Mouse (Mus musculus): Measurements from ENCODE around the gene Pak4. TPM values are rescaled to one million over a fixed set of nuclear protein-coding genes. Genes with fewer than 3 reads are reported as not detected.

The Pak4 gene
- total RNA-seq, 2 experiments from 2014 or later = 21.4 to 25.2 TPM

DNA sequence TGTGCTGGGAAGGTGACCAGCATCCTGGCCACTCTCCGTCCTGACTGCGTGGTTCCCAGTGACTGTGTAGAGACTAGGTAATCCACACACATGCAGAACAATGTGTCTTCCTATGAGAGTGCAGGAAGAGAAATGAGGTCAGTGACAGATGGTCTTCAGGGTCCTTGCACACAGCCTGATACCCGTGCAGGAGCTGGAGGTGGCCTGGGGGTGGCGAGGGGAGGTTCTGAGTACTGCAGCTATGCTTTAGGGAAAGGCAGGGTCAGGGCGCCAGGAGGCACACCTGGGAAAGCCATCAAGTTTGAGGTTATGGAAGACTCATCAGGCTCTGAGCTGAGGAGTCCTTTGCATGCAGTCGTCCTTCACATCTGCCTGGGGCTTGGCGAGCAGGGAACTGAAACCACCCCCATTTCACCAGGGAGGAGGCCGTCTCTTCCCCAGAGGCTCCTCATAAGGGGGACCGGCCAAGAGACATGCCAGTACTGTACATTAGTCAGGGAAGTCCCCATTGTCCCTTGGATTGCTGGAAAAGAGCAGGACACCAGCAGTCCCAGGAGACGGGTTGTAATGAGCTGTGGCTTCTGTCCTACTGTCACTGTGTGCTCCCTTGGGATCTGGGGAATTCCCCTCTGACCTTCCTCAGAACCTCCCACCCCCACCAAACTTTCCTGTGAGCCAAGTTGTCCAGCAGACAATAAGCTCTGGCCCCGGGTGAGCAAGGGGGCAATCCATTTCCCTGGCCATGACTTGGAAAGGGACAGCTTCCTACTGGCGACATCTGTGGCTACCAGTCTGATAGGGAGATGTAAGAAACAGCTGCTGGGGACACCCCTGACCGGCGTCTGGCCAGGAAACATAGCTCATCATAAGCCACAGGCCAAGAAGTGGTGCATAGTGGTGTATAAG is 4.5 kb downstream of the Pak4 start:
- DNase-seq (ENCODE audit: low spot score in 2 of 2) = no peak

GRCm38 (mm10) chr7:28591862-28592261 is 6.1 kb downstream of the Pak4 start:
- no peak for DNase-seq (ENCODE audit: low spot score in 2 of 2)

DNA sequence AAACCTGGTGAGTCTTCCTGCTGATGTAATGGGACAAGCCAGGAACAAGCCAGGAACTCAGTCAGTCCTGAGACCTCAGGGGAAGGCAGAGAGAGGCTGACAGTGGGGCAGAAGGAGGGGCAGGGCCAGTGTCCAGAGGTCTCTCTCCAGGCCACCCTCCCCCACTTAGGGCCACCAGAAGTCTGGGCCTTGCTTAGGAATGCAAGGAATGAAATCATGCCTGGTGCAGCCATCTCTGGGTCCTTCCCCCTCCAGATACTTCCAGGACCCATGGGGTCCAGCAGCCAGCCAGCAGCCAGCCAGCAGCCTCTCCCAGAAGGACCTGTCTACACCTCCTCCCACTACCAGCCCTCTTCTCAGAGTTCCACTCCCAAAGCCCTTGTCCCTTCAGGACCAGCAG is 10.3 kb downstream of the Pak4 start:
- DNase-seq (ENCODE audit: low spot score in 2 of 2) = no peak

DNA sequence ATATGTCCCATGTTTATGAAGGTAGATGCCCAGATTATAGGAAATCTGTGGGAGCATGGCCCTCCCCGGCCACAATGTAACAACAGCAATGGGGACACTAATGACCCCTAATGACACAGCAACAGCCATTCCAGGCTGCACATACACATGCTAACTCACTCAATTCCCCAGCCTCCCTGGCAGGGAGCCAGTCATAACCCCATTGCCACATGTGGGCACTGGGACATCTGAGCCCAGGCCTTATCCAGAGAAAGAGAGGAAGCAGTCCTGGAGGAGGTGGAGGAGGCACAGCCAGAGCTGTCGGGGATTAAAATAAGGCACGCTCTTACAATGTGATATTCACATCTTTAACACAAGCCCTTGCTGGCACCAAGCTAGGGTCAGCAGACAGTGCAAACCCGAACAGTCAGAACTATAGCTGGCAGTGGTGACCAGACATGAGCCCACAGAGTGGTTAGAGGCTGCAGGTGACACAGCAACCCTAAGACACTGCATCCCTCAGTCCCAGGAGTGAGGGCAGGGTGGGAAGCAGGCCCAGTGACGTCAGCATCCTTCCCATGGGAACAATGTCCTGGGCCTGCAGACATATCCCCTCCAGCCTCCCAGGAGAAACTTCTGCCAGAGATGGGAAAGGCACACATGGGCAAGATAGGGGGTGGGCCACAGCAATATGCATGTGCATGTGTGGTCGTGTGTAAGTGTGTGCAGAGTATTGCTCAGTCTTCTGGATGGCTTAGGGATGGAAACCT is 11.1 kb downstream of the Pak4 start:
- peak; percentile 58 to 59 for DNase-seq (ENCODE audit: low spot score in 2 of 2)

DNA sequence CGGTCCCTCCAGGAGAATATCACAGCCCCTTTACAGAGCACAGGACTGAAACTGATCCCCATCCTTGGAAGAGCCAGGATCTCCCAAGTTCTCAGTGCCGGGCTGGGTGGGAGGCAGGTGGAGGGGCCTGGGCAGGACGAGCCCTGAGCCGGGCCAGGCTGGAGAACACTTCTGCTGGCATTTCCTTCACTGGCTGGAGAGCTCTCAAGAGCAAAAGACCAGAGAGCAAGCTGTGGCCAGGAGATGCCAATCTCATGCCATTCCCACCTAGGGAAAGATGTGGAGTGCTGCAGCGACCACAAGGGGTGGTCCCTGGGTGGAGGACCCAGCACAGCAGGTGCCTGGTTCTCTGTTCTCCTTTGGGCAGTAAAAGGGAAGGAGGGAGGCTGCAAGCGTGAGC is 13.0 kb downstream of the Pak4 start:
- DNase-seq (ENCODE audit: low spot score in 2 of 2) = no peak

DNA sequence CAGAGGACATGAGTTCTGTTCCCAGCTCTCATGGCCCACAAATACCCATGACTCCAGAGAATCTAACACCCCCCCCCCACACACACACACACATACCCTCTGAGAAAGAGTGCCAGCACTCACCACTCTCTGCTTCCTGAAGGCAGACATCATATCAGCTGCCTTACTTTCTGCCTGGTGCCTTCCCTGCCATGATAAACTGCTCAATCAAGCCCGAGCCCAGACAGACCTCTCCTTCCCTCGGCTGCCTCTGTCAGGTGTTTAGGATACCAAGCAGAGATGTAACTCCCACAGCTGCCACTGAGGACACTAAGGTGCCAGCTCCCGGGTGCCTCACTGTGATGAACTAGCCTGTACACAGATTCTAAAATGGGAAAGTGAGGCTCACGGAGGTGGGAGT is 13.5 kb downstream of the Pak4 start:
- DNase-seq (ENCODE audit: low spot score in 2 of 2) = no peak

GRCm38 (mm10) chr7:28583570-28584344 is 14.2 kb downstream of the Pak4 start:
- DNase-seq (ENCODE audit: low spot score in 2 of 2) = no peak

DNA sequence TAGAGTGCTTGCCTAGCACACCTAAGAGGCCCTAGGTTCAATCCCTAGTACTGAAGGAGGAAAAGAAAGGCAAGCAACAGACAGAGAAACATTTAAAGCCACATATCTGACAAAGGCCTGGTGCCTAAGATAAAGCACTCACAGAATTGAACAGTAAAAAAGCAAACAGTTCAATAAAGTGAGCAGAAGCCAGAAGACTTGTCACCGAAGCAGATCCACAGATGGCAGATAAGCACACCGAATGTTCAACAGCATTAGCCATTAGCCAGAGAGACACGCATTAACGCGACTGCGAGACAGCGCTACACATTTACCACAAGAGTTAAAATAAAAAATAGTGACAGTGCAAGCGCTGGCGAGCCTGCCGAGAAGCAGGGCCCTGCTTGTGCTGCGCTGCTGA is 15.1 kb downstream of the Pak4 start:
- DNase-seq (ENCODE audit: low spot score in 2 of 2) = no peak

GRCm38 (mm10) chr7:28581721-28582120 is 16.3 kb downstream of the Pak4 start:
- DNase-seq (ENCODE audit: low spot score in 2 of 2) = no peak

- no peak for DNase-seq (ENCODE audit: low spot score in 2 of 2)
These were observed 18.2 kb downstream of the Pak4 start for GRCm38 (mm10) chr7:28579826-28580225.

GRCm38 (mm10) chr7:28578543-28579053 is 19.4 kb downstream of the Pak4 start:
- no peak for DNase-seq (ENCODE audit: low spot score in 2 of 2)

GRCm38 (mm10) chr7:28577826-28578542 is 20.0 kb downstream of the Pak4 start:
- DNase-seq (ENCODE audit: low spot score in 2 of 2) = no peak

GRCm38 (mm10) chr7:28576271-28576914 is 21.6 kb downstream of the Pak4 start:
- DNase-seq (ENCODE audit: low spot score in 2 of 2) = no peak

DNA sequence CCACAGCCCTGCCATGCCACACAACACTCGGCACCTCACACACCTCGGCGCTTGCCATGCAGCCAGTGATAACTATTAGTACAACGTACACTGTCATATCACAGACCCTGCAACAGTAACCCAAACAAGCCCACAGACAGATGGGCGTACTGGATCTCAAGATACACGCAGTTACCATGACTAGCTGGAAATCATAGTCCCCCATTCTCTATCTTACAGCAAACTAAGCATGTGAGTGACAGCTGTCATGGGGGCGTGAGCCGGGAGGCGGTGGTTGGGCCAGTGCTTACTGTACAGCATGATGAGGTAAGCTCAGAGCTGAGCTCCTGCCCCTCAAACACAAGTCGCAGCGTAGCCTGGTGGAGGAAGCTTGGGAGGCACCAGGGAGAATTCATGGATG is 22.4 kb downstream of the Pak4 start:
- DNase-seq (ENCODE audit: low spot score in 2 of 2) = no peak

DNA sequence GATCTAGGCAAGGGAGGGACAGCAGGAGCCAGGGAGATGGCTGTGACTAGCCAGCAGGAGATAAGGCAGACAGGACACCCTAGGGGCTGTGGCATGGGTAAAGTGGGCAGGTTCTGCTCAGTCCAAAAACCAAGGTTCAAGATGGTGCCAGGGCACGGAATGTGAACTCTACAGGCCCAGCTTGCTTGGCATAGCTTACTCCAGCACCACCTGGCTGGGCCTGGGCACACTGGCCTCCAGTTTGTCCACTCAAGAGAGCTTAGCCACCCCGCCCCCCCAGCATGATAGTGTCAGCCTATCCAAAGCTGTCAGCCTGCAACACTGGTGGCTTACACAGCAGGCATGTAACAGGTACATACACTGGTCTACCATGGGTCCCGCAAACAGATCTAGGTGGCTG is 24.7 kb downstream of the Pak4 start:
- DNase-seq (ENCODE audit: low spot score in 2 of 2) = no peak

DNA sequence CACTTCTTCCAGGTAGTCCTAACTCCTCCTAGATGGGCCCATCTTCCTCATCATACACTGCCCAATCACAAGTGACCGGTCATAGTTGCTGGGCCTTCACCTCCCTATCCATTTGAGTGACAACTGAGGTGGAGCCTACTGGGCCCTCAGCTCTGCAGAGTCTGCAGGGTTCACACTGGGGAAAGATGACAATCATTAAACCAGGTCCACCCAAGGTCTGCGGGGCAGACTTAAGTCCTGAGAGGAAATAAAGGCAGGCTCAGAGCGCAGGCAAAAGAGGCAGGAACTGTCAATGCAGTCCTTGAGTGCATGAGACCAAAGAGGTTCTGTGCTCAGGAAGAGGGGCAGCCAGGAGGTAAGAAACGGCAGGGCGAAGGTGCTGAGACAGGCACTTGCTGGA is 25.3 kb downstream of the Pak4 start:
- no peak for DNase-seq (ENCODE audit: low spot score in 2 of 2)

DNA sequence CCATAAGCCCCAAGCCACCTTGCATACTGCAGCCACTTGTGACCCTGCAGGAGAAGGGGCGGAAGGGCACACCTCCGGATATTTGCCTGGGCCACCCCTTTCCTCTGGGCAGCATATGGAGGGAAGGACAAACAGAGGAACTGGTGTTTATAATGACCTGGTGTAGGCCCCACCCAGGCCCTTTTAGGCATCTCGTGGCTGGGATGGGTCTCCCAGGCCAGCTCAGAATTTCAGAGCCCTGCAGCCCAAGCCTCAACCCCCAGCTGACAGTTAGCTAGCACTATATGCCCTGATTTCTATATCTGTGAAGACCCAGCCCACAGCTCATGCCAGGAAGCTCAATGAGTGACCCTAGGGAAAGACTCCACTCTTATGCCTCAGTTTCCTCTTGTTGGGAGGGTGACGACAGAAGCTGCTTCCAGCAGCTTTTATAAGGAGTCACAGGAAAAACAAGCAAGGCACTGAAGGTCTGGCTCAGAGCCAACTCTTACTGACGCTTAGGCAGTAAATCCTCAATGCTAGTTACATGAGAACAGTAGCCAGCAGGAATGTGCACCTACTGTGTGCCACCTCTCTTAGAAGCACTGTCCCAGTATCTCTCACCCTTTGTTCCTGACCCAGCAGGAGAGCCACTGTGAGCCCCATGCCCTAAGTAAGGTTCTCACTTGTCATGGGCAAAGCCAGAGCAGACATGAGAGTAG is 26.9 kb downstream of the Pak4 start:
- DNase-seq (ENCODE audit: low spot score in 2 of 2) = peak in 1 of 2 experiments; percentile 39

DNA sequence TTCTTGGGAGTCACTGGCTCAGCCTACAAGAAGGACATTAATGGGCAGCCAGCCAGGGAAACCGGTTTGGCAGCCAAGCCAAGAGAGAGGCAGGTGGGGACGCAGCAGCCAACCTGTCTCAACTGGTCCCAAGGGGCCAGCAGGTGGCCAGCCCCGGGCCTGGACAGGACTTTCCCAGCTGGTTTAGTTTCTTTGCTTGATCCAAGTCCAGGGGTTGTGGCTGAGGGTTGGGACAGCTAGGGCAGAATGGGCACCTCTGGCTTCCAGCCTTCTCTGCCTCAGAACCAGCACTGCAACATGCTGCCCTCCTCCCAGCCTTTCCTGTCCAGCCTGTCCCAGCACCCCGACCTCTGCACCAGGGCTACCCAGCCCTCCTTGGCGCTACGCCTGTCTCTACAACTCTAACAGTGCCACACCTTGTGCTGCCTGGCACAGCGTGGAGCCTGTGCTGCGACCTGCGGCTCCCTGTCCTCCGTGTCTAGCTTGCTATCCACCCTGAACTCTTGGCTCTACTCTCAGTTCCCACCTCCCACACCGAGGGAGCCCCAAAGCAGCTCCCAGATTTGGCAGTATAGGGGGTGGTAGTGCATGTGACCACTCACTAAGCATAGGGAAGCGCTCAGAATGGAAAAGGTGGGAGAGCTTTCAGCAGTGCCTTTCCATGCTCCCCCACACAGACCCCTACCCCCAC is 27.5 kb downstream of the Pak4 start:
- peak in 1 of 2 experiments; percentile 34 for DNase-seq (ENCODE audit: low spot score in 2 of 2)

DNA sequence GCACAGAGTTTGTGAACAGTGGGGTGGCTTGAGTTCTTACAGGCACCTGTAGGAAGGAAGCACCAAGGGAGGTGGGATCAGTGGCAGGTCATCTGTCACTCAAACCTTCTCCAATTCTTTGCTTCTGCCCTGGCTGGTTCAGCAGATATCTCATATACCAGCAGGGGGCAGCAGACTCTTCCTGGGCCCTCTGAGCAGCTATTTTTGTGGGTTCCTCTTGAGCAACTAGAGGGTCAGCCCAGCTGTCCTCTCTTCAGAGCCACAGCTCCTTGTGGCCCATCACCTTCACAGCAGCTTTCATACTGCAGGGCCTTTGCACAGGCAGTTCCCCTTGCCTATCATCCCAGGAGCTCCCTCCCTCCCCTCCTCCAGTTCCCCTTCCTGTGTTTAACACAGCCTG is 29.7 kb downstream of the Pak4 start:
- DNase-seq (ENCODE audit: low spot score in 2 of 2) = peak; percentile 54 to 65

All from adrenal gland, adult 18-20 months (tissue).